Mouse (Mus musculus) heart, adult 2 months (tissue): Measurements from ENCODE around the gene Ptbp2. TPM values are rescaled to one million over a fixed set of nuclear protein-coding genes. Genes with fewer than 3 reads are reported as not detected.

ENCODE experiments used
- DNase-seq, 2 experiments: peaks; one replicate each; pipeline ENCODE4 v3.0.0; 2021
- H3K27ac ChIP-seq: fragments of 200-600 bp; 2 replicates; pipeline ENCODE4 v1.8.1; 2022
- H3K27me3 ChIP-seq: fragments of 200-500 bp; 2 replicates; pipeline ENCODE4 v1.6.1; 2012; ENCODE audit warnings: mild to moderate bottlenecking, low read length, inconsistent platforms, mixed read lengths; ENCODE audit not compliant: control insufficient read depth, insufficient read depth
- H3K36me3 ChIP-seq: fragments of 200-500 bp; 2 replicates; pipeline ENCODE4 v1.6.1; 2012; ENCODE audit warnings: low read length, inconsistent platforms; ENCODE audit not compliant: control insufficient read depth, insufficient read depth
- H3K4me1 ChIP-seq: fragments of 200-500 bp; 2 replicates; pipeline ENCODE4 v1.6.1; 2011; ENCODE audit warnings: low read length; ENCODE audit not compliant: control insufficient read depth, insufficient read depth
- H3K4me3 ChIP-seq: fragments of 200-600 bp; 2 replicates; pipeline ENCODE4 v1.8.1; 2022
- H3K79me2 ChIP-seq: fragments of 200-500 bp; replicated peaks from 2 replicates; pipeline ENCODE4 v1.6.1; 2012; ENCODE audit warnings: mild to moderate bottlenecking, inconsistent platforms, low read length, moderate library complexity, mixed read lengths; ENCODE audit not compliant: control insufficient read depth, insufficient read depth
- H3K9ac ChIP-seq: fragments of 200-500 bp; 2 replicates; pipeline ENCODE4 v1.6.1; 2012; ENCODE audit warnings: low read depth, mild to moderate bottlenecking, control low read depth, inconsistent platforms, low read length, mixed read lengths
- CTCF ChIP-seq: fragments of 200-600 bp; IDR thresholded peaks from 2 replicates; pipeline ENCODE4 v1.8.1; 2022; ENCODE audit warnings: antibody characterized with exemption, mild to moderate bottlenecking, moderate library complexity
- EP300 ChIP-seq: fragments of 200-500 bp; IDR thresholded peaks from 2 replicates; pipeline ENCODE4 v1.6.1; 2011; ENCODE audit warnings: low read depth, low read length, control low read depth; ENCODE audit not compliant: insufficient read depth
- POLR2A ChIP-seq: fragments of 200-500 bp; IDR thresholded peaks from 2 replicates; pipeline ENCODE4 v1.6.1; 2011; ENCODE audit warnings: mild to moderate bottlenecking, low read depth, low read length, control low read depth; ENCODE audit not compliant: insufficient read depth
- WGBS: fragments of 180-500 bp; shearing (Covaris S2); methylation state at CpG from one replicate; pipeline ENCODE4 v1.1.7; 2018; 5-methylcytosine and 5-hydroxymethylcytosine counted together
- intact Hi-C: fragments of 180-260 bp; cut with DNase I; formaldehyde crosslinking; loops from one replicate; pipeline ENCODE4 v1.15.1; 2025
- polyA plus RNA-seq: library from polyadenylated mRNA; depleted of rRNA; stranded (reverse); fragments of >200 nt; gene quantifications from 2 replicates; pipeline ENCODE4 v1.2.3, GENCODE M21; 2012
- total RNA-seq, 2 experiments: library from RNA; stranded (reverse); gene quantifications; 2 replicates each; pipeline ENCODE4 v1.2.3; 2021

Gene Ptbp2
- total and polyA plus RNA-seq, 3 experiments, result 8.5 to 21.5 (median 18.4) TPM

- no peaks in the 10 kb centered on the region; the same call in 1 of the 2 replicates for H3K4me1 ChIP-seq
- H3K36me3 ChIP-seq, result peaks cover 5% of the 10 kb centered on the region
- H3K27me3 ChIP-seq, result no peaks in the 10 kb centered on the region
- 48% methylated on average over 2 of the region's 2 CpGs for WGBS
- H3K27ac ChIP-seq, result no peak overlapping the region
- intact Hi-C loops, result loop anchor here (5.0 kb wide), 1 partner anchor 41 kb away; no protein-coding TSS in a partner anchor
- TF ChIP-seq EP300, result no peak
- no peak for TF ChIP-seq POLR2A
- no peak for TF ChIP-seq CTCF
- H3K9ac ChIP-seq, result no peak overlapping the region
- no peak for DNase-seq
- peaks cover 2% of the 10 kb centered on the region for H3K79me2 ChIP-seq
- H3K4me3 ChIP-seq, result no peak overlapping the region
Measured at GRCm38 (mm10) chr3:119763772-119764171, 20.5 kb downstream of the Ptbp2 start.

- 87% methylated on average over 3 of the region's 3 CpGs for WGBS
- Histone ChIP-seq H3K36me3 (peaks cover 5% of the 10 kb centered on the region), H3K79me2 (peaks cover 2% of the 10 kb centered on the region), H3K4me3 (no peak overlapping the region), H3K4me1 (no peaks in the 10 kb centered on the region; the same call in 1 of the 2 replicates), H3K27ac (no peak overlapping the region), H3K27me3 (no peaks in the 10 kb centered on the region), H3K9ac (no peak overlapping the region)
- no peak for DNase-seq
- TF ChIP-seq POLR2A, result no peak
- TF ChIP-seq CTCF, result no peak
- no peak for TF ChIP-seq EP300
- intact Hi-C loops, result loop anchor here (5.0 kb wide), 1 partner anchor 39 kb away; no protein-coding TSS in a partner anchor
Measured at GRCm38 (mm10) chr3:119761732-119762131, 22.5 kb downstream of the Ptbp2 start.

GRCm38 (mm10) chr3:119753791-119754190 is 30.5 kb downstream of the Ptbp2 start:
- Histone ChIP-seq H3K4me1 (no peaks in the 10 kb centered on the region; the same call in 1 of the 2 replicates), H3K27ac (no peak overlapping the region), H3K9ac (no peak overlapping the region), H3K79me2 (peaks cover 2% of the 10 kb centered on the region; the same call in 1 of the 2 replicates), H3K4me3 (no peak overlapping the region), H3K36me3 (peaks cover 1% of the 10 kb centered on the region), H3K27me3 (no peaks in the 10 kb centered on the region)
- no peak for DNase-seq
- intact Hi-C loops, result no loop called here
- TF ChIP-seq POLR2A (no peak), CTCF (no peak), EP300 (no peak)

- no peak overlapping the region for H3K4me3 ChIP-seq
- peaks cover 4% of the 10 kb centered on the region; the same call in 1 of the 2 replicates for H3K79me2 ChIP-seq
- intact Hi-C loops, result no loop called here
- WGBS, result 85% methylated on average over 3 of the region's 3 CpGs
- H3K36me3 ChIP-seq, result peaks cover 9% of the 10 kb centered on the region
- H3K27me3 ChIP-seq, result no peaks in the 10 kb centered on the region
- no peak overlapping the region for H3K27ac ChIP-seq
- DNase-seq, result no peak
- no peaks in the 10 kb centered on the region; the same call in none of the 2 replicates for H3K4me1 ChIP-seq
- H3K9ac ChIP-seq, result no peak overlapping the region
- TF ChIP-seq CTCF (no peak), EP300 (no peak), POLR2A (no peak)
Measured at GRCm38 (mm10) chr3:119749551-119750249, 34.6 kb downstream of the Ptbp2 start.

GRCm38 (mm10) chr3:119749140-119749539 is 35.1 kb downstream of the Ptbp2 start:
- H3K27me3 ChIP-seq, result no peaks in the 10 kb centered on the region
- H3K4me3 ChIP-seq, result no peak overlapping the region
- 80% methylated on average over 2 of the region's 2 CpGs for WGBS

GRCm38 (mm10) chr3:119746656-119747055 is 37.6 kb downstream of the Ptbp2 start:
- no peak for DNase-seq
- TF ChIP-seq EP300 (no peak), CTCF (no peak), POLR2A (no peak)
- Histone ChIP-seq H3K36me3 (peaks cover 12% of the 10 kb centered on the region), H3K79me2 (0 out of 2 replicates have a peak, but pooled peaks cover 3% of the 10 kb centered on the region), H3K27ac (no peak overlapping the region), H3K9ac (no peak overlapping the region), H3K4me1 (no peaks in the 10 kb centered on the region; the same call in none of the 2 replicates), H3K27me3 (no peaks in the 10 kb centered on the region), H3K4me3 (no peak overlapping the region)
- intact Hi-C loops, result no loop called here
- WGBS, result 48% methylated on average over 2 of the region's 2 CpGs

More at GRCm38 (mm10) chr3:119749140-119749539, 35.1 kb downstream of the Ptbp2 start:
- no peak overlapping the region for H3K9ac ChIP-seq
- peaks cover 11% of the 10 kb centered on the region for H3K36me3 ChIP-seq
- H3K27ac ChIP-seq, result no peak overlapping the region
- intact Hi-C loops, result no loop called here
- H3K4me1 ChIP-seq, result no peaks in the 10 kb centered on the region; the same call in none of the 2 replicates
- TF ChIP-seq POLR2A (no peak), EP300 (no peak), CTCF (no peak)
- DNase-seq, result no peak
- peaks cover 4% of the 10 kb centered on the region; the same call in 1 of the 2 replicates for H3K79me2 ChIP-seq
